Mouse (Mus musculus): ENCODE measurements at regions not wholly inside any gene's neighbourhood (a gene's known extent, or its start where the extent isn't known, plus 50 kb on each side); places are given as distances from the start of the nearest gene placed in this dataset.

DNA sequence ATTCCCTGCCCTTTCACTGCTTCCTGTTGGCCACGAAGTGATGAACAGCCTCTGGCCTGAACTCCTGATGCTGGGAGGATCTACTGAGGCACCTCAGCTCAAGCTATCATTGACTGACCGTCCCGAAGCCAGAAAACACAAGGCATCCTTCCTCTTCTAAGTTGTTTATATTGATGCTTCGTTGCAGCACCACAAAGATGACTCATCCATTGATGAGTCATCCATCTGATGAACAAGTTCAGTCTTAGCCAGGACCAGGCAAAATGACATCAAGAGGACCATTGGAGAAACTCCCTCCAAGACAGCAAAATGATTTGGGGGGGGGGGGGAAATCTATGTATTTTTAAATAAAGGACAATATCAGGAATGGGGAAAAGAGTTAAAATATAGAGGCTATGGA, 144.5 kb downstream of the Rab28 start:
- TF ChIP-seq CTCF (IDR thresholded peaks at IDR 0.05) = no peak
- DNase-seq (ENCODE audit: extremely low spot score in 1 of 2, low spot score in 2 of 2) = no peak
- Histone ChIP-seq H3K27ac (no peak overlapping the region), H3K4me3 (no peak overlapping the region)
- intact Hi-C loops (cut with DNase I) = no loop called here

DNA sequence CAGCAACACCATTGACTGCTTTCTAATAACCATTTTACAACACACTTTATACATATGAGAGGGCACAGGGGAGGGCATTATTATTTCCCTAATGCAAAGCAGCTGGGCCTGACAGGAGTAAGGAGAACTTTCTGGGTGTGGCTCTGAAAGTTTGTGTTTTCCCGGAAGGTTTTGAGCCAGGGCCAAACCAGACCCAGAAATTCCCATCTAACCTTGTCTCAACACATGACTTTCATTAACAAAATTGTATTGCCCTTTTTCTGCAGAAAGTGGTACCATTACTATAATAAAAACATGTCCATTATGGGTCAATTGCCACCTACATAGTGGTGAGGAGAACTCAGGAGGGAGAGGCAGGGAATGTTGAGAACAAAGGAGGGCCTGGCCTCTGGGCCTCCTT, 145.7 kb downstream of the Rab28 start:
- no peak for TF ChIP-seq CTCF (IDR thresholded peaks at IDR 0.05)
- no peak overlapping the region for H3K4me3 ChIP-seq
- DNase-seq (ENCODE audit: extremely low spot score in 1 of 2, low spot score in 2 of 2) = no peak
- H3K27ac ChIP-seq = no peak overlapping the region
- intact Hi-C loops (cut with DNase I) = no loop called here

DNA sequence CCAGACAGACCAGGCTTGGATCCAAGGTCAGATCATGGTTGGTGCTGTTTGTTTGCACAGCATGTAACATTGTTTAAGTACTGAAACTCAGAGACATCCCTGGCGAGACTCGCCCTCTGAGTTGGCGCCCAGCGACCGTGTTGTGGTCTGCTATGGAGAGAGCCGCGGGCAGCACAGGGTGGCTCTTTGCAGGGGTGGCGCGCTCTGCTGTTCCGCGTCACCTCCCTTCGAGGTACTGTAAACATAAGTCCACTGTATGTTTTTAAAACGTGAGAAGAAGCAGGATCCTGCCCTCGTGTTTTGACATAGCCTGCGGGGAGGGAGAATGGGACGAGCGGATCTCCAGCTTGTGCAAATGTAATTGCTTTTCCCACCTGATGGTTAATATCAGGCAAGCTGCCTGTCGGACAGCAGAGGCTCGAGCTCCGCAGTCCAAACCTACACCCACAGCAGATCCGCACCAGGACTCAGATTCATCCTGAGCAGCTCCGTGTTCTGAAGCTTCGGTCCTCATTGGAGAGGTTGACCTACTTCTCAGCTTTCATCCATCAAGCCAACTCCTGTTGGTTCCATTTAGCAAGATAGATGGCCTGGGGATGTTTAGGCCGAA, 151.2 kb downstream of the Rab28 start:
- intact Hi-C loops (cut with DNase I) = no loop called here
- H3K27ac ChIP-seq = no peak overlapping the region
- DNase-seq (ENCODE audit: extremely low spot score in 1 of 2, low spot score in 2 of 2) = no peak
- H3K4me3 ChIP-seq = 0 out of 2 replicates have a peak overlapping the region, but pooled peaks have one; percentile 9
- TF ChIP-seq CTCF (IDR thresholded peaks at IDR 0.05) = no peak

DNA sequence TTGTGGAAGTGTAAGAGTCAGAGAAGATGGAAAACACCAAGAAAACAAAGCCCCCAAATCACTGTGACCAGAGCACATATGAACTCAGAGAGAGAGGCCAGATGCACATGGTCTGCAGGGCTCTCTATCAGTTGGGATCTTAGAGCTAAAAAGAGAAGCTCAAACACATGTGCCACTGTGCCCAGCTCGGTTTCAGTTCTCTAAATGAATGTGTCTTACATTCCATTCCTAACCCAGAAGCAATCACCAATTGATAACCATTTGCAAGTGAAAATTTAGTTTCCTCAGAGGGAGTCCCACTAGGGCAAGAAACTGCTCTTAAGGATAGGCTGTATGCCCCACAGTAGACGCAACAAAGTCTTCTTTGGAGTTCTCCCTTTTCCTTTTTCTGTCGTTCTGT, 153.6 kb downstream of the Rab28 start:
- intact Hi-C loops (cut with DNase I) = no loop called here
- Histone ChIP-seq H3K4me3 (no peak overlapping the region), H3K27ac (no peak overlapping the region)
- no peak for TF ChIP-seq CTCF (IDR thresholded peaks at IDR 0.05)
- no peak for DNase-seq (ENCODE audit: extremely low spot score in 1 of 2, low spot score in 2 of 2)

DNA sequence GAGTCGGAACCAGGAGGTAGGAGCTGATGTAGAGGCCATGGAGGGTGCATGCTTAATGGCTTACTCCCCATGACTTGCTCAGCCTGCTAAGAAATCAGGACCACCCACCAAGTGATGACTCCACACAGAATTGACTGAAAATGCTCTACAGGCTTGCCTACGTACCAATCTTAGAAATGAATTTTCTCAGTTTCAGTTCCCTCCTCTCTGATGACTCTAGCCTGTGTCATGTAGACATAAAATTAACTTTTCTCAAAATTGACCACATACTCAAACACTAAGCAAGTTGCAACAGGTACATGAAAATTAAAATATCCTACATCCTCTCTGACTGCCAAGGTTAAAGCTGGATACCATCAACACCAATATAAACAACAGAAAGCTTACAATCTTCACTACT, 157.9 kb downstream of the Rab28 start:
- Histone ChIP-seq H3K4me3 (no peak overlapping the region), H3K27ac (no peak overlapping the region)
- DNase-seq (ENCODE audit: extremely low spot score in 1 of 2, low spot score in 2 of 2) = no peak
- intact Hi-C loops (cut with DNase I) = no loop called here
- TF ChIP-seq CTCF (IDR thresholded peaks at IDR 0.05) = no peak

DNA sequence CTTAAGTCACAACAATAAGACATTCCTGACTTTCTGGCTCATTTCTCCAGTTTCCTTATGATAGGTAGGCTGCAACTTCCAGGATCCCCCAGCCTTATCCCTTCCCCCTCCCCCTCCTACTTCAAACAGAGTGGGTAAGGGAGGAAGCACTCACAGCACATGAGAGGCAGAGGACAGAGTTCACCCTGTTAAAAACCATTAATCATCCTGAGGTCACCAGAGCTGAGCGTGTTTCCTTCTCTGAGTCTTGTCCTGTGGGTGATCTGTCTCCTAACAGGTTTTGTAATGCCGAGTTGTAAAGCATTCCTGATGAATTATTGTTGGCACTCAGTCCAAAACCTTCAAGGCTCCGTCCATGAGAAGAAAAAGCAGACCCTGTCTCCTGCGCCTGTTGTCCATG, 161.0 kb downstream of the Rab28 start:
- Histone ChIP-seq H3K27ac (no peak overlapping the region), H3K4me3 (no peak overlapping the region)
- intact Hi-C loops (cut with DNase I) = no loop called here
- no peak for DNase-seq (ENCODE audit: extremely low spot score in 1 of 2, low spot score in 2 of 2)
- no peak for TF ChIP-seq CTCF (IDR thresholded peaks at IDR 0.05)

DNA sequence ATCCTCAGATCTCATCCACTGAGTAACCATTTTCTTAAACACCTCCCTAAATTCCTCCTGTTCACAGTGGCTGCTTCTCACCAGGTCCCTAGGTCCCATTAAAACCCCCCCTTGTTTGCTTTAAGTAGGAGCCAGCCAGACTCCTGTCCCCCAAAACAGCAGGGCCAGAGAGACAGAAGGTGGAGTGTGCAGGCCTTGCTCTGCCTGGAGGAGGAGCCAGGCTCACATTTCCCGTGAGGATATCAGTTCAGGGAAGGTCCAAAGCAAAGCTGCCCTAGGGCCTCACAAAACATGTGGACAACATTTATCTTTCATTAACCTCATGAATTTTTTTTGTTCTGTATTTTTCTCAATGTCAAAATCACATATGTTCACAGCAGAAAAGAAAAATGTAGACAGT, 167.2 kb downstream of the Rab28 start:
- TF ChIP-seq CTCF (IDR thresholded peaks at IDR 0.05) = no peak
- Histone ChIP-seq H3K27ac (no peak overlapping the region), H3K4me3 (no peak overlapping the region)
- intact Hi-C loops (cut with DNase I) = no loop called here
- no peak for DNase-seq (ENCODE audit: extremely low spot score in 1 of 2, low spot score in 2 of 2)

DNA sequence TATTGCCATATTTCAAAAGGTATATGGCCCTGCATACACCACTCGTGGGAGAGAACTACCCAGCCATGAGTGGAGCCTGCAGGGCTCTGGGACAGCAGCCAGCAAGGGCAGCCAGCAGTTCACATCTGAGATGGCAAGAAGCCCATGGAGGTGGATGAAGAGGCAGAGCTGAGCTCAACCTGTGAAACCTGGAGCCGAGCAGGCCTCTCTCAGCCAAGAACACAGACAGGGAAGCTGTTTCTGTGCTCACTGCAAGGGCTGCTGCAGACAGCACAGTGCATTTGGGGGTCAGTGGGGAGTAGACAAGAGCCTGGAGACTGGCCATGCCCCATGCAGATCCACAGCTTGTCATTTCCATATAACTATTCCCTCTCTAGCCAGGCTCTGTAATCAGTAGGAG, 173.4 kb downstream of the Rab28 start:
- DNase-seq (ENCODE audit: extremely low spot score in 1 of 2, low spot score in 2 of 2) = no peak
- H3K4me3 ChIP-seq = no peak overlapping the region
- TF ChIP-seq CTCF (IDR thresholded peaks at IDR 0.05) = no peak
- intact Hi-C loops (cut with DNase I) = no loop called here
- H3K27ac ChIP-seq = no peak overlapping the region
